8 mouse cellular contexts compared by ENCODE assay signal in genomic region chr3:17793646-17794250, GRCm38 (mm10).
DNase-seq lines count a peak whose midpoint lies in the region; ATAC-seq lines count a peak whose summit lies in the region.

No protein-coding gene starts in this region.

- H3K27ac ChIP-seq in forebrain, embryonic 10.5 days: peak overlapping the region; percentile 98
- H3K27ac ChIP-seq in neural tube, embryonic 13.5 days (replicated peaks): peak overlapping the region; percentile 100

- peaks cover 17% of the 10 kb centered on the region; the same call in 1 of the 2 replicates for H3K36me3 ChIP-seq in forebrain, embryonic 10.5 days (replicated peaks)
- H3K36me3 ChIP-seq in neural tube, embryonic 13.5 days: peaks cover 14% of the 10 kb centered on the region; the same call in 1 of the 2 replicates

- H3K9me3 ChIP-seq in forebrain, embryonic 10.5 days: no peaks in the 10 kb centered on the region
- H3K9me3 ChIP-seq in neural tube, embryonic 13.5 days: no peaks in the 10 kb centered on the region

- H3K9ac ChIP-seq in neural tube, embryonic 13.5 days: peak overlapping the region; percentile 99

- peaks cover 58% of the 10 kb centered on the region for H3K4me1 ChIP-seq in forebrain, embryonic 10.5 days
- H3K4me1 ChIP-seq in neural tube, embryonic 13.5 days (replicated peaks): peaks cover 5% of the 10 kb centered on the region

- peak; percentile 64 for ATAC-seq in neural tube, embryonic 13.5 days (ENCODE audit: low read depth)

- H3K4me3 ChIP-seq in forebrain, embryonic 10.5 days: peak overlapping the region; percentile 70
- peak overlapping the region; percentile 70 for H3K4me3 ChIP-seq in neural tube, embryonic 13.5 days

- under 1% methylated on average over 24 of the region's 24 CpGs for WGBS in forebrain, embryonic 10.5 days
- WGBS in neural tube, embryonic 13.5 days: under 1% methylated on average over 24 of the region's 24 CpGs

- peaks cover 84% of the 10 kb centered on the region for H3K27me3 ChIP-seq in forebrain, embryonic 10.5 days (ENCODE audit: poor library complexity, severe bottlenecking)
- H3K27me3 ChIP-seq in neural tube, embryonic 13.5 days: peaks cover 4% of the 10 kb centered on the region; the same call in 1 of the 2 replicates

- peak overlapping the region; percentile 94 for H3K4me2 ChIP-seq in neural tube, embryonic 13.5 days

- peak; percentile 17 for DNase-seq in kidney, adult 9 months
- DNase-seq in kidney, postnatal 4 days: no peak
- peak; percentile 74 for DNase-seq in forebrain, embryonic 10.5 days (ENCODE audit: extremely low spot score, low spot score)
- peak; percentile 67 for DNase-seq in layer of hippocampus, adult 9-11 months
- no peak for DNase-seq in adrenal gland, postnatal 36 days
- DNase-seq in lung, adult 18-20 months: no peak
- DNase-seq in heart, adult 9 months (ENCODE audit: low spot score in 2 of 2): no peak

Comparison
In these comparisons a context has a peak if more than half of its experiments do, and no peak if none do; other contexts are left out.
1. DNase-seq: peak in kidney, adult 9 months (single experiment), forebrain, embryonic 10.5 days (single experiment) and layer of hippocampus, adult 9-11 months (single experiment); none in kidney, postnatal 4 days (0 of 2), adrenal gland, postnatal 36 days (0 of 2), lung, adult 18-20 months (0 of 2) and heart, adult 9 months (0 of 2).